Mouse (Mus musculus) forebrain, embryonic 14.5 days (tissue): ENCODE data around the gene Dse. TPM values are rescaled to one million over a fixed set of nuclear protein-coding genes. Genes with fewer than 3 reads are reported as not detected.
"Not testable (repeated sequence)": the region's sequence is repeated elsewhere in the genome, so short reads cannot be mapped to it uniquely, and the experiment has no call there.

ENCODE experiments used
- ATAC-seq: fragments of 200-750 bp; cut with Nextera tagmentation; 2 replicates; pipeline ENCODE4 v1.8.0; 2017; ENCODE audit warnings: mild to moderate bottlenecking, moderate library complexity
- DNase-seq: peaks from one replicate; pipeline ENCODE4 v3.0.0-alpha.2; 2015; ENCODE audit warnings: low spot score
- H3K27ac ChIP-seq: fragments of 300-500 bp; sonication (generic); 2 replicates; pipeline ENCODE4 v1.5.1; 2014; ENCODE audit warnings: low read depth, mild to moderate bottlenecking, control low read depth, low read length, moderate library complexity
- H3K27me3 ChIP-seq: fragments of 300-500 bp; sonication (generic); replicated peaks from 2 replicates; pipeline ENCODE4 v1.6.1; 2014; ENCODE audit warnings: low read length, control low read depth, mixed read lengths; ENCODE audit not compliant: control insufficient read depth, insufficient read depth
- H3K36me3 ChIP-seq: fragments of 300-500 bp; sonication (generic); 2 replicates; pipeline ENCODE4 v1.6.1; 2014; ENCODE audit warnings: low read length, control low read depth; ENCODE audit not compliant: control insufficient read depth, insufficient read depth
- H3K4me1 ChIP-seq: fragments of 300-500 bp; sonication (generic); 2 replicates; pipeline ENCODE4 v1.6.1; 2014; ENCODE audit warnings: antibody characterized with exemption, low read length, control low read depth; ENCODE audit not compliant: control insufficient read depth, insufficient read depth
- H3K4me2 ChIP-seq: fragments of 300-500 bp; sonication (generic); 2 replicates; pipeline ENCODE4 v1.6.1; 2014; ENCODE audit warnings: mild to moderate bottlenecking, control low read depth, low read length
- H3K4me3 ChIP-seq: fragments of 300-500 bp; sonication (generic); 2 replicates; pipeline ENCODE4 v1.5.1; 2014; ENCODE audit warnings: low read depth, low read length, control low read depth
- H3K9ac ChIP-seq: fragments of 300-500 bp; sonication (generic); 2 replicates; pipeline ENCODE4 v1.6.1; 2014; ENCODE audit warnings: mild to moderate bottlenecking, low read length, control low read depth, moderate library complexity
- H3K9me3 ChIP-seq: fragments of 300-500 bp; sonication (generic); replicated peaks from 2 replicates; pipeline ENCODE4 v1.6.1; 2016; ENCODE audit warnings: low read length, control low read depth, mixed read lengths; ENCODE audit not compliant: control insufficient read depth
- WGBS: fragments of 180-500 bp; shearing (Covaris S2); extraction: QIAGEN DNeasy Blood & Tissue Kit; methylation state at CpG from one replicate; pipeline ENCODE4 v1.1.7; 2014; 5-methylcytosine and 5-hydroxymethylcytosine counted together
- polyA plus RNA-seq: library from polyadenylated mRNA; unstranded; fragments of >200 nt; fragmentation: Nextera tagmentation; extraction: Ambion mirVana; gene quantifications from 2 replicates; pipeline ENCODE4 v1.2.1, GENCODE M21; 2014

Dse gene
- polyA plus RNA-seq, result 6.2 and 7.6 TPM in 2 replicates

- WGBS, result under 1% methylated on average over 14 of the region's 14 CpGs
- peak; percentile 30 for ATAC-seq
- H3K27ac ChIP-seq, result peak within 1 kb of the TSS; percentile 52
- no peaks in the 10 kb centered on the region for H3K9me3 ChIP-seq
- peak; percentile 57 for DNase-seq
- no peaks in the 10 kb centered on the region for H3K36me3 ChIP-seq
- no peaks in the 10 kb centered on the region for H3K27me3 ChIP-seq
- peaks cover 4% of the 10 kb centered on the region; the same call in 1 of the 2 replicates for H3K4me1 ChIP-seq
- H3K9ac ChIP-seq, result peak within 1 kb of the TSS; percentile 85
- H3K4me2 ChIP-seq, result peak within 1 kb of the TSS; percentile 76
- peak within 1 kb of the TSS; percentile 84 for H3K4me3 ChIP-seq
These were observed at the start of gene Dse for GRCm38 (mm10) chr10:34207503-34207850. Gene Dse (minus strand): TSS chr10:34207715.

DNA sequence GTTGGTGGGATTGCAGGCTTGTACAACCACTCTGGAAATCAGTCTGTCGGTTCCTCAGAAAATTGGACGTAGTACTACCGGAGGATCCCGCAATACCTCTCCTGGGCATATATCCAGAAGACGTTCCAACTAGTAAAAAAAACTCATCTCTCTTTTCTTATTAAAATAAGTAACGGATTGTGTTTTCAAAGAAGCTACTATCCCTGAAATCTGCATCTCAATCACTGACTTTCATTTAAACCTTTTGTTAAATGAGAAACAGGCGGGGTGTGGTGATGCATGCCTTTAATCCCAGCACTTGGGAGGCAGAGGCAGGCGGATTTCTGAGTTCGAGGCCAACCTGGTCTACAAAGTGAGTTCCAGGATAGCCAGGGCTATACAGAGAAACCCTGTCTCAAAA lies 45.3 kb upstream of the Dse start:
- H3K9ac ChIP-seq, H3K4me3 ChIP-seq, ATAC-seq, H3K36me3 ChIP-seq, H3K4me2 ChIP-seq, H3K9me3 ChIP-seq, H3K27me3 ChIP-seq, H3K27ac ChIP-seq, DNase-seq, H3K4me1 ChIP-seq: not testable (repeated sequence)
- WGBS, result 88% methylated on average over 9 of the region's 9 CpGs

DNA sequence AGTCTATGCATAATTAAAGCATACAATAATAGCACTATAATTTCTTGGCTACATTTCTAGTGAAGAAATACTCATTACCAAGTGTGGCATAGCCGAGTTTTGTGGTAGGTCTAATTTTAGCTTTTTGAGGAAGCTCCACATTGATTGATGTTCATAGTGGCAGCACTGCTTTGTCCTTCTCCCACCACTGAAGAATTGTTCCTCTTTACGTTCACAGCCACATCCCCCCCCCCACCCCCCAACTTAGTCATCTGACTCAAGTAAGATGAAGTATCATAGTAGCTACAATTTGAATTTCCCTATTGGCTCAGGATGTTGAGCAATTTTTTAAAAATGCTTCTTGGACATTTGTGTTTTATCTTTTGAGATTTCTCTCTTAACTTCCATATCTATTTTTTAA lies 42.1 kb upstream of the Dse start:
- H3K9ac ChIP-seq, result no peak overlapping the region
- H3K27me3 ChIP-seq, result no peaks in the 10 kb centered on the region
- DNase-seq, result no peak
- no peak overlapping the region for H3K4me2 ChIP-seq
- WGBS, result 66% methylated on average over 2 of the region's 2 CpGs
- ATAC-seq, result no peak
- no peak overlapping the region for H3K4me3 ChIP-seq
- H3K9me3 ChIP-seq, result no peaks in the 10 kb centered on the region
- no peaks in the 10 kb centered on the region for H3K4me1 ChIP-seq
- no peak overlapping the region for H3K27ac ChIP-seq
- no peaks in the 10 kb centered on the region for H3K36me3 ChIP-seq

- H3K4me3 ChIP-seq, result no peak overlapping the region
- no peak overlapping the region for H3K4me2 ChIP-seq
- no peak overlapping the region for H3K27ac ChIP-seq
- no peaks in the 10 kb centered on the region for H3K4me1 ChIP-seq
- no peaks in the 10 kb centered on the region for H3K36me3 ChIP-seq
- DNase-seq (peak; percentile 30), ATAC-seq (no peak)
- no peaks in the 10 kb centered on the region for H3K9me3 ChIP-seq
- WGBS, result 55% methylated on average over 3 of the region's 3 CpGs
- H3K9ac ChIP-seq, result no peak overlapping the region
- H3K27me3 ChIP-seq, result no peaks in the 10 kb centered on the region
These were observed 40.2 kb upstream of the Dse start for GRCm38 (mm10) chr10:34247757-34248156.

DNA sequence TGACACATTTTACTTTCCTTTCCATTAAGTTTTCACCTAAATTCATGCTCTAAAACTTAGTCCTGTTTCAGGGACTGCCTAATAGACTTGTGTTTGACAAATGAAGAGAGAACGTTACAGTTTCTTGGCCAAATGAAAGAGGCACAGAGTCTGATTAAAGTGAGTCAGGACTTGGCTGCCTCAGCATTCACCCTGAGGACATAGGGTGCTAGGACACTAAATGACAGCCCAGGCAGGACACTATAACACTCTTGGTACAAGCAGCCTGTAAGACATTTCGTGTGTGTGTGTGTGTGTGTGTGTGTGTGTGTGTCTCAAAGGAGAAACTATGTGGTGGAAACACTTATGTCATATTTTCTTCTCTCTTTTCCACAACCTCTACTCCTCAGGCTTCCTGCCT lies 38.6 kb upstream of the Dse start:
- DNase-seq (no peak), ATAC-seq (no peak)
- no peak overlapping the region for H3K4me3 ChIP-seq
- H3K9ac ChIP-seq, result no peak overlapping the region
- H3K4me2 ChIP-seq, result no peak overlapping the region
- no peaks in the 10 kb centered on the region for H3K9me3 ChIP-seq
- 70% methylated on average over 2 of the region's 2 CpGs for WGBS
- no peaks in the 10 kb centered on the region for H3K27me3 ChIP-seq
- no peaks in the 10 kb centered on the region for H3K36me3 ChIP-seq
- no peak overlapping the region for H3K27ac ChIP-seq
- H3K4me1 ChIP-seq, result no peaks in the 10 kb centered on the region

- no peak for ATAC-seq
- DNase-seq, result no peak
- no peaks in the 10 kb centered on the region for H3K4me1 ChIP-seq
- no peak overlapping the region for H3K4me3 ChIP-seq
- no peaks in the 10 kb centered on the region for H3K27me3 ChIP-seq
- H3K4me2 ChIP-seq, result no peak overlapping the region
- WGBS, result 89% methylated on average over 5 of the region's 5 CpGs
- H3K27ac ChIP-seq, result no peak overlapping the region
- H3K36me3 ChIP-seq, result no peaks in the 10 kb centered on the region
- no peaks in the 10 kb centered on the region for H3K9me3 ChIP-seq
- no peak overlapping the region for H3K9ac ChIP-seq
These were observed 37.2 kb upstream of the Dse start for GRCm38 (mm10) chr10:34244745-34245144.

- no peak overlapping the region for H3K4me3 ChIP-seq
- no peak overlapping the region for H3K9ac ChIP-seq
- H3K27ac ChIP-seq, result no peak overlapping the region
- H3K4me1 ChIP-seq, result no peaks in the 10 kb centered on the region
- ATAC-seq (no peak), DNase-seq (no peak)
- no peaks in the 10 kb centered on the region for H3K36me3 ChIP-seq
- no peaks in the 10 kb centered on the region for H3K27me3 ChIP-seq
- no peaks in the 10 kb centered on the region for H3K9me3 ChIP-seq
- no peak overlapping the region for H3K4me2 ChIP-seq
- 72% methylated on average over 4 of the region's 4 CpGs for WGBS
These were observed 31.0 kb upstream of the Dse start for GRCm38 (mm10) chr10:34238536-34238935.

DNA sequence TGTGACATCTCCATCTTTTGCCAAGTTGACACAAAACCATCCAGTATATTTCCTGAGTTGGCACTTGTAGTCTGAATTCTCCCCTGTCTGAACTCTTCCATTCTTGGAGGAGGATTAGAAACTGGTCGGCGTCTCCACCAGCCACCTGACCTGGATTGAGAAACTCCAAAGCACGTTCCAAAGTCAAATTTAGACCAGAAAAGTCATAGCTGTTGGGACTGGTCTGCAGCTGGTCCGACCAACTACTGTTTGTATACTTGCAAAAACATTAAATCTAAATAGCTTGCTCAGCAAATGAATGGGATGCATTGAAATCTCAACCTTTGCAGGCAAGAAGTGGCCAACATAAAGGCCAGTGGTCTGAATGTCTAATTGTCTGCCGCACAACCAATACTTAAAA lies 29.1 kb upstream of the Dse start:
- DNase-seq (no peak), ATAC-seq (no peak)
- Histone ChIP-seq H3K27me3 (no peaks in the 10 kb centered on the region), H3K4me1 (no peaks in the 10 kb centered on the region), H3K4me3 (no peak overlapping the region), H3K9me3 (no peaks in the 10 kb centered on the region), H3K36me3 (no peaks in the 10 kb centered on the region), H3K4me2 (no peak overlapping the region), H3K27ac (no peak overlapping the region), H3K9ac (no peak overlapping the region)
- WGBS, result 85% methylated on average over 5 of the region's 5 CpGs

- no peak overlapping the region for H3K4me3 ChIP-seq
- no peaks in the 10 kb centered on the region for H3K27me3 ChIP-seq
- no peak for DNase-seq
- no peak overlapping the region for H3K27ac ChIP-seq
- H3K4me2 ChIP-seq, result no peak overlapping the region
- no peak overlapping the region for H3K9ac ChIP-seq
- H3K9me3 ChIP-seq, result no peaks in the 10 kb centered on the region
- no peaks in the 10 kb centered on the region for H3K4me1 ChIP-seq
- H3K36me3 ChIP-seq, result no peaks in the 10 kb centered on the region
- 27% methylated on average over 3 of the region's 3 CpGs for WGBS
- ATAC-seq, result no peak
These were observed 27.9 kb upstream of the Dse start for GRCm38 (mm10) chr10:34235384-34235783.
